Mouse (Mus musculus) C2C12 (cell line): ENCODE data around the gene Gm45716.

Experiments used
- CEBPB ChIP-seq: IDR thresholded peaks from one replicate; pipeline ENCODE4 v1.6.1; 2011; ENCODE audit warnings: low read depth, mild to moderate bottlenecking, control low read depth, moderate library complexity
- CTCF ChIP-seq: IDR thresholded peaks from one replicate; pipeline ENCODE4 v1.5.1; 2011; ENCODE audit not compliant: control insufficient read depth, insufficient read depth, insufficient read length
- FOSL1 ChIP-seq: IDR thresholded peaks from one replicate; pipeline ENCODE4 v1.8.0; 2011; ENCODE audit warnings: mild to moderate bottlenecking, low read length; ENCODE audit not compliant: poor library complexity, insufficient read depth, severe bottlenecking
- MAX ChIP-seq: IDR thresholded peaks from one replicate; pipeline ENCODE4 v1.6.1; 2011; ENCODE audit warnings: mild to moderate bottlenecking, control low read depth
- MYOD1 ChIP-seq: IDR thresholded peaks from one replicate; pipeline ENCODE4 v1.6.1; 2011; ENCODE audit warnings: low read depth; ENCODE audit not compliant: control insufficient read depth, insufficient read length
- MYOG ChIP-seq: IDR thresholded peaks from one replicate; pipeline ENCODE4 v1.6.1; 2011; ENCODE audit not compliant: control insufficient read depth, insufficient read length; ENCODE audit errors: extremely low read depth
- USF1 ChIP-seq: IDR thresholded peaks from one replicate; pipeline ENCODE4 v1.6.1; 2011; ENCODE audit warnings: low read depth, mild to moderate bottlenecking, control low read depth, moderate library complexity

GRCm38 (mm10) chr11:90175634-90176300, 11.7 kb upstream of the Gm45716 start:
- no peak for TF ChIP-seq CTCF
- TF ChIP-seq USF1: no peak
- TF ChIP-seq MAX: no peak
- no peak for TF ChIP-seq MYOG
- no peak for TF ChIP-seq FOSL1
- no peak for TF ChIP-seq MYOD1
- no peak for TF ChIP-seq CEBPB
